Mouse (Mus musculus) ES-Bruce4 (cell line): ENCODE results near the gene Plekhg4.

ENCODE experiments used
- CTCF ChIP-seq: IDR thresholded peaks from one replicate; pipeline ENCODE4 v1.8.1; 2011; ENCODE audit warnings: low read depth, low read length
- POLR2A ChIP-seq: IDR thresholded peaks from one replicate; pipeline ENCODE4 v1.8.1; 2011; ENCODE audit warnings: low read length; ENCODE audit not compliant: insufficient read depth

DNA sequence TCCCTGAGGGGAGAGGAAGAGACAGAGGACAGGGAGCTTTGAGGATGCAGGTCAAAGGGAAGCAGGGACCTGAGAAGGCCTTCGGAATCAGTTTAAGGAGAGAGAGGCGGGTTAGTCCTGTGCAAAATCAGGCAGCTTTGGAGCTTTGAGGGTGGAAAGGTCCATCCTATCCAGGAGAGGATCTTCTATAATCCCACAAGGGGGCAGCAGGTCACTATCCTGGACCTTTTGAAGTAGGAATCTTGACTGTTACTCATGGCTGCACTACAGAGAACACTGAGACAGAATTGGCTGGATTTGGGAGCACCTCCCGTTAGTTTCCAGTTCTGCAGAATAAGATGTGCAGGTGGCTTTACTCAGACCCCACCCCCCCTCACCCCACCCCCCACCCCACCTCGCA is 13.4 kb upstream of the Plekhg4 start:
- TF ChIP-seq CTCF, result no peak
- no peak for TF ChIP-seq POLR2A
